Mouse (Mus musculus): Measurements from ENCODE around the gene Tex12. TPM values are rescaled to one million over a fixed set of nuclear protein-coding genes. Genes with fewer than 3 reads are reported as not detected.

Tex12 gene
- polyA plus RNA-seq (2012; rRNA removed) = not detected in 2 replicates

DNA sequence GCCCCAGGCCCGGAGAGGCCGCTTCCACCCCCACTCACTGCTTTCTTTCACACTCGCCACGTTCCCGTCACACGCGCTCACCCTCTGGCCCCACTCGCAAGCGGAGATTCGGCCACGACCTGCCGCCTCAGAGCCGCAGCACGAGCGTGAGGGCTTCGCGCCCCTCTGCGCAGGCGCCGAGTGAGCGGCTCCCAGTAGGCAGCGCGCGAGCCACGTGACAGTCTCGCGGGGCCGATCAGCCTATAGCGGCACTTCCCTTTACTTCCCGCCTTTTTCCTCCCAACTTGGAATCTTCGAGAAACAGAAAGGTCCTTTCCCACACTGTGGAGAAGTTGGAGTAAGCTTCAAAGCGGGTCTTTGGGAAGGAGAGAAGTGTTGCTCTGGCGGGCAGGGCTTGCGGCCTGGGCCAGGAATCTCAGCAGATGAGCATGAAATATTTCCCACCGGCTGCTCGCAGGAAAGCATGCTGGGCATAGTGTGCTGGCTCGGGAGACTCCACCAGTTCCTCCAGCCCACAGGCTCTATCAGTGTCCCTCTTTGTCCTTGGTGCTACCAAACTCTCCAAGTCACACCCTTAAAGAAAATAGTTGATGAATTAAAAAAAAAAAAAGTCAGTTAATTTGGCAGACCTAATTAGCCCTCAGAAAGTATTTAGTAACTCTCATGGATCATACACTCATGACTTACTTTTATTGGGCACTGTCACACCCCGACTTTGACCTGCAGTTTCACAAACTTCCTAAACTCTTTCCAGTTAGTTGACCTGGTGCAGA, at the start of gene Tex12:
Tex12 (minus strand) TSS at position 181 of the 773 bp plus-strand sequence.

DNA sequence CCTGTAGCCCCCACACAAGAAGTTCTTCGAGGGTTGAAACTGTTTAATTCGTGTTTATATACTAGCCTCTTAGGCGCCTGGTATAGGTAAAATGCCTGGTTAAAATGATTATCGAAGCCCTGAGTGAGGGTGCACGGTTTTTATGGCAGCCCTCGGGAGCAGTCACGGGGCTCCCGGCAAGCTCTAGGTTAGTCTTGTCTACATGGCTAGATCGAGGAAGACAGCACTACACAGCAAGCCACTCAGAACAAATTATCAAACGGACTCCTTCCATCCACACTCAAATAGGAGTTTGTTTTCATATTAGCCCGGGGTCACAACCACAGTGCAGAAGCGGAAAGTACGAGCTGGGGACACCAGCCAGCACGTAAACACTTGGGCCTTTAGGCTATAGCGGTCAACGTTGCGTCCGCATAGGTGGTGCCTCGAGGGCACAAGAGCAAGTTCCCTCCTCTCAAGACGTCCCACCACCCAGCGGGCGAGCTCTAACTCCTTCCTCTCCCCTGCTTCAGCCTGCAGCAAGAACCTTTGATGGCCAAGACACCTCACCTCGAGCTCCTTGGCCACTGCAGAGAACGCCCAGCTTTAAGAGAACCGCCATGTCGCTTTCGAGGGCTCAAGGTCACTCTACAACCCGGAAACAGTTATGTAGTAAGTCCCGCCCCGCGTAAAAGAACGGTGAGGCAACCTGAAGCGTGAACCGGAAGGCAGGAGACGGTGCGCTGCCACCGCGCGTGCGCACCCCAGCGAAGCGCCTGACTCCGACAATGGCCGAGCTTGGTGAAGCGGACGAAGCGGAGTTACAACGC, 42.3 kb upstream of the Tex12 start, which contains the start of the genes Sdhd and Timm8b:
Sdhd (minus strand) TSS at position 624 of the 809 bp plus-strand sequence.
Timm8b (plus strand) TSS at position 722 of the 809 bp plus-strand sequence.

DNA sequence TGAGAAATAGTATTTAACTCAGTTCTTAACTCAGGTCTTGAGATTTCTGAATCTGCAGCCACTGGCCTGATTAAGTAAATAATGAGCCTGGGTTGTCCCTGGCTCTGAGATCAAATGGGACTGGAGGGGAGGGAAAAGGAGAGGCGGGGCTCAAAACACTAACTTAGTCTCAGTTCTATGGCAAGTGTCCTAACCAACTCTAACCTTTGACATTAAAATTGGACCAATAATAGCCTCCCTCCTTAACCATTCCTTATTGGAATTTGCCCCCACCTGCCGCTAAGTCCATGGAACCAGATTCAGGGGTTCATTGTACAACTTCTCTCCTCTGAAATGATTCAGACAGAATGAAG, 6.1 kb downstream of the Tex12 start, which contains the start of gene Bco2:
Bco2 (minus strand) TSS at position 88 of the 353 bp plus-strand sequence.

DNA sequence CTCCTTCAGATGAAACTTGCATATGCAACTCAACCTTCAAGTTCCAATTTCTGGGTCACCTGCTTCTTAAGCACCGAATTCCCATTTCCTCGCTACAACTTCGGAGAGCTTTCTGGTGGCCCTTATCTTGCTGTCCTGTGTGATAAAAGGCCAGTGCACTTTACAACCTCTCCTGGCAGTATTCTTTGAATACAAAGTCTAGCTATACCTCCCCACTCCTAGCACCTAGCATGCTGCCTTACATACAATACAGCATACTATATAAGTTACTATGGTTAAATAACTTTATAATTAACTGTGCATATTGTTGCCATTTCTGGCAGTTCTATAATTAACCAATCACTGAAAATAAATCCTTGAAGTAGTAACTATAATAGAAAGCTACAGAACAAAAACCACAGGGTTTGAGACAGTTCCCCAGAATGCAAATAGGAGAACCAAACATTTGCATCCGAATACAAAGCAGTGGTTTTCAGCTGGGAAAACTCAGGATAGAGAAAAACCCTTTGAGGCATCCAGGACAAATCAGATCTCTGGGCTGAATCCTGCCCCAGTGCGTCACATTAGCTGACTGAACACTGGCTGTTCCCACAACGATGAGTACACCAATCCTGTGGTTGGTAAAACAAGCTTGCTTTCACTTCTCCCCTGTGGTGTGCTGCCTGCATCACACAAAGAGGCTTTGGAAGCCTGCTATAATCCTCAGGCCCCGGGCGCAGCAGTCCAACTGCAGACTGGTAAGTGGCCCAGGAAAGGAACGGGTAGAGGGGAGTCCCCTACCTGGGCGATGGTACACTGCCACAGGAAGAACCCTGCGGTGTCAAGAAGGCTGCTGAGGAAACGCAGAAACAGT, 6.7 kb downstream of the Tex12 start, which contains the start of gene Il18:
Il18 (plus strand) TSS at position 587 of the 853 bp plus-strand sequence.

DNA sequence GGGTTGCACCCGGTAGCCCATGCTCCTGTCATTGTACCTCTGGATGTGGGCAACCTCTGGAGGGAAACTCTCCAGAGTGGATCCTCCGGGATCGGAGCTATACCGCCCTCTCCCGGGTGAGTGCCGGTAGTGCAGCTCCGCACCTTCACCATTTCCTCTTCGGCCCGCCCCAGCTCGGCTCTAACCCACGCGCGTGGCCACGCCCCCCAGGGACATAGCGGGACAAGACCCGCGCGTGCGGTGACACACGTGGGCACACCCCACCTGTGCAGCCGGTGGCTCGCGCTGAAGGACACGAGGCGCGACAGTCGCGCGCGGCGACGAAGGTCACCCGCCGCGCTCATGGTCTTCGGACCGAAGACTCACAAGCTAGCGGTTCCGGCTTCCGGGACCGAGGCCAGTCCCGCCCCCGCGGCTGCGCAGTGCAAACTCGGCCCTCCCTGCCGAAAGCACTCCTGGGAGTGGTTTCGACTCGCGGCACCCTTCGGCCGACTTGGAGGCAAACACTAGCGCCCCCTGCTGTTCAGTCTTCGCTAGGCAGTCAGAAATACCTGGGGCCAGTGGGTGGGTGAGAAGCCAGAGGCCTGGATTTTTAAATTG, 32.7 kb downstream of the Tex12 start, which contains the start of gene Pts:
Pts (minus strand) TSS at position 432 of the 600 bp plus-strand sequence.

Other genes starting within 250 kb of the Tex12 start
- gene Rpl10-ps3, start 216.4 kb downstream of the Tex12 start, polyA plus RNA-seq (2012; rRNA removed) = 60.1 and 89.1 TPM in 2 replicates
- gene Plet1, start 66.8 kb downstream of the Tex12 start, polyA plus RNA-seq (2012; rRNA removed) = 0.17 and 0.23 TPM in 2 replicates
- gene Pts, start 32.6 kb downstream of the Tex12 start, polyA plus RNA-seq (2012; rRNA removed) = 23.3 and 25.3 TPM in 2 replicates
- gene Il18, start 6.5 kb downstream of the Tex12 start, polyA plus RNA-seq (2012; rRNA removed) = 4.8 and 5.8 TPM in 2 replicates
- gene Bco2, start 6.1 kb downstream of the Tex12 start, polyA plus RNA-seq (2012; rRNA removed) = 0.21 and 0.35 TPM in 2 replicates
- gene Sdhd, start 42.5 kb upstream of the Tex12 start, polyA plus RNA-seq (2012; rRNA removed) = 159 and 197 TPM in 2 replicates
- 155 and 158 TPM in 2 replicates for gene Timm8b, start 42.6 kb upstream of the Tex12 start, polyA plus RNA-seq (2012; rRNA removed)
- gene Pih1d2, start 56.0 kb upstream of the Tex12 start, polyA plus RNA-seq (2012; rRNA removed) = 0.81 and 1.0 TPM in 2 replicates
- gene Nkapd1, start 56.1 kb upstream of the Tex12 start, polyA plus RNA-seq (2012; rRNA removed) = 5.2 and 5.3 TPM in 2 replicates
- 15.2 and 15.3 TPM in 2 replicates for gene Dlat, start 98.5 kb upstream of the Tex12 start, polyA plus RNA-seq (2012; rRNA removed)
- 0.62 and 0.83 TPM in 2 replicates for gene Dixdc1, start 178.2 kb upstream of the Tex12 start, polyA plus RNA-seq (2012; rRNA removed)
- gene 2310030G06Rik, start 185.2 kb upstream of the Tex12 start, polyA plus RNA-seq (2012; rRNA removed) = 1.9 and 2.2 TPM in 2 replicates
- gene Cryab, start 190.0 kb upstream of the Tex12 start, polyA plus RNA-seq (2012; rRNA removed) = 1.8 and 3.2 TPM in 2 replicates
- 0.22 and 1.2 TPM in 2 replicates for gene Hspb2, start 191.0 kb upstream of the Tex12 start, polyA plus RNA-seq (2012; rRNA removed)
- gene Fdxacb1, start 206.9 kb upstream of the Tex12 start, polyA plus RNA-seq (2012; rRNA removed) = 5.0 and 5.7 TPM in 2 replicates
- gene Alg9, start 213.7 kb upstream of the Tex12 start, polyA plus RNA-seq (2012; rRNA removed) = 9.5 and 10.7 TPM in 2 replicates
- gene 1110032A03Rik, start 214.2 kb upstream of the Tex12 start, polyA plus RNA-seq (2012; rRNA removed) = 10.6 and 13.0 TPM in 2 replicates

Data from liver, embryonic 14 days (tissue).